Mouse (Mus musculus): ENCODE measurements around the gene Tmem45b. TPM values are rescaled to one million over a fixed set of nuclear protein-coding genes. Genes with fewer than 3 reads are reported as not detected.

Tmem45b gene
- total RNA-seq (2023): not detected

DNA sequence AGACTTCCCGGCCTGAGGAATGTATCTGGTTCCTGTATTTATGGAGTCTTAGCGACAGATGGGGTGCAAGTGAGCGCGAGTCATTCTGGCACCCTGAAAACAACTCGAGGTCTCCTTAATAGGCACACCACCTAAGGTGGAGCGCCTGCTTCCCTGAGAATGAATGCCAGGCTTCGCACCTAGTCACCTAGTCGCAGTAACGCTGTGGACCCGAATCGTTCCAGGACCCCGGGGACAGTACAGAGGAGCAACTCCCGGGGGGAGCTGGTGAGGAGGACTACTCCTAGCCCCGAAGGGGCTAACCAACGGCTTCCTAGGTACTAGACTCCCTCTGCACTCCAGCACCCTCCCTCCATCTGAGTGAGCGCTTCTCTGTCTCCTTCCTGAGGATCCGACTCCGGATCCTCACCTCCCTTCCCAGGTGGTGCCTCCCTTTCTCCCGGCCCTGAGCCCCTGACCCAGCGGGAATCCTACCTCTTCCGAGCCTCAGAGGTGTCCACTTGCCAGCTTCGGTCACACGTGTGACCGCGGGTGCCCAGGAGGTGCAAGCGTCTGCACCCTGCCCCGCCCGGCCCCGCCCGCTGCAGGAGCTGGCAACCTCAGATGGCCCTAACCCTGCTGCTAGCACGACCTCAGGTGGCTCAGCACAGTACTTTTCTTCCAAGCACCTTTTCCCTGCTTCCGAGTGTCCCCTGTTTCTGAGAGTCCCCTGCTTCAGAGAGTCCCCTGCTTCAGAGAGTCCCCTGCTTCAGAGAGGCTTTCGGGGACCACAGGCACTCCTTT, at the start of gene Tmem45b:
Gene Tmem45b, minus strand, starts transcription at position 771 of the 783 bp plus-strand sequence.

DNA sequence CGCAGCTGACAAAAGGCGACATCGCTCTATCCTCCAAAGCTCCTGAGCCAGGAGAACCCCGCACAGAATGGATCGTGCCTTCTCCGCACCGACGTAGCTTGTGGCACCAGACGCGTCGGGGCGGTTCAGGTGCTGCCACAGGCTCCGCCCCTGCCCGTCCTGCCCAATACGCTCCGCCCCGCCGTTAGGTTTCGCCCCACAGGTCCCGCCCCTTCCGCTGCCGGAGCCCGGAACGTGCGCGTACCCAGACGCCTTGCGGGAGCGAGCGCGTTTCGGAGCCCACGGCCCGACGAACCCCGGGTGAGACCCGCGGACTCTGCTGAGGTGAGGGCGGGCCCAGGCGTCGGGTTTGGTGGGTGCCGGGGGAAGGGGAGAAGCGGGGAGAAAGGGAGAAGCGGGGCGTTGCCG, 78.3 kb downstream of the Tmem45b start, which contains the start of gene Nfrkb:
Gene Nfrkb, plus strand, starts transcription at position 246 of the 408 bp plus-strand sequence.

Other genes with a start within 250 kb of the Tmem45b start
- 10 to 100 TPM; 13.9 to 14.7 TPM for gene Prdm10, start 183.9 kb downstream of the Tmem45b start, total RNA-seq (2023)
- gene Nfrkb, start 78.3 kb downstream of the Tmem45b start, total RNA-seq (2023): 10 to 100 TPM; 19.6 to 19.7 TPM

Data from neutrophil, adult 83 days (primary cell).